Mouse (Mus musculus) hindbrain, embryonic 11.5 days (tissue): Measurements from ENCODE around the gene Gon4l. TPM values are rescaled to one million over a fixed set of nuclear protein-coding genes. Genes with fewer than 3 reads are reported as not detected.
"Not testable (repeated sequence)": the region's sequence is repeated elsewhere in the genome, so short reads cannot be mapped to it uniquely, and the experiment has no call there.

Source experiments
- ATAC-seq: fragments of 200-750 bp; cut with Nextera tagmentation; 2 replicates; pipeline ENCODE4 v1.8.0; 2017; ENCODE audit warnings: mild to moderate bottlenecking, moderate TSS enrichment, moderate library complexity; ENCODE audit not compliant: low FRiP score
- DNase-seq: peaks from one replicate; pipeline ENCODE4 v3.0.0-alpha.2; 2015; ENCODE audit warnings: low spot score
- H3K27ac ChIP-seq: fragments of 300-500 bp; sonication (generic); 2 replicates; pipeline ENCODE4 v1.5.1; 2014; ENCODE audit warnings: mild to moderate bottlenecking, low read depth, low read length
- H3K27me3 ChIP-seq: fragments of 300-500 bp; sonication (generic); 2 replicates; pipeline ENCODE4 v1.6.1; 2014; ENCODE audit warnings: mild to moderate bottlenecking, low read length, moderate library complexity, mixed read lengths; ENCODE audit not compliant: control insufficient read depth, insufficient read depth
- H3K36me3 ChIP-seq: fragments of 300-500 bp; sonication (generic); 2 replicates; pipeline ENCODE4 v1.6.1; 2014; ENCODE audit warnings: mild to moderate bottlenecking, low read length, moderate library complexity, mixed read lengths; ENCODE audit not compliant: control insufficient read depth, insufficient read depth
- H3K4me1 ChIP-seq: fragments of 300-500 bp; sonication (generic); replicated peaks from 2 replicates; pipeline ENCODE4 v1.6.1; 2014; ENCODE audit warnings: low read length, mixed read lengths; ENCODE audit not compliant: control insufficient read depth, insufficient read depth
- H3K4me2 ChIP-seq: fragments of 300-500 bp; sonication (generic); replicated peaks from 2 replicates; pipeline ENCODE4 v1.6.1; 2014; ENCODE audit warnings: mild to moderate bottlenecking, low read depth, low read length
- H3K4me3 ChIP-seq: fragments of 300-500 bp; sonication (generic); 2 replicates; pipeline ENCODE4 v1.5.1; 2014; ENCODE audit warnings: low read depth, low read length
- H3K9ac ChIP-seq: fragments of 300-500 bp; sonication (generic); 2 replicates; pipeline ENCODE4 v1.6.1; 2014; ENCODE audit warnings: low read depth, low read length
- H3K9me3 ChIP-seq: fragments of 300-500 bp; sonication (generic); 2 replicates; pipeline ENCODE4 v1.6.1; 2016; ENCODE audit warnings: low read length; ENCODE audit not compliant: control insufficient read depth
- WGBS: fragments of 180-500 bp; shearing (Covaris S2); extraction: QIAGEN DNeasy Blood & Tissue Kit; methylation state at CpG from one replicate; pipeline ENCODE4 v1.1.7; 2014; 5-methylcytosine and 5-hydroxymethylcytosine counted together
- polyA plus RNA-seq: library from polyadenylated mRNA; unstranded; fragments of >200 nt; fragmentation: Nextera tagmentation; extraction: Ambion mirVana; gene quantifications from 2 replicates; pipeline ENCODE4 v1.2.1, GENCODE M21; 2014

Gene Gon4l
- polyA plus RNA-seq, 1 experiment from 2014 or later = 15.3 TPM

GRCm38 (mm10) chr3:88831177-88832121 lies 3.6 kb upstream of the Gon4l start:
- H3K36me3 ChIP-seq, H3K9me3 ChIP-seq, H3K4me1 ChIP-seq, H3K27me3 ChIP-seq: not testable (repeated sequence)
- peak; percentile 76 for DNase-seq
- H3K4me2 ChIP-seq = peak overlapping the region; percentile 39
- peak overlapping the region; percentile 36 for H3K4me3 ChIP-seq
- peak overlapping the region; percentile 61 for H3K9ac ChIP-seq
- ATAC-seq = peak; percentile 87
- H3K27ac ChIP-seq = peak overlapping the region; percentile 86
- WGBS = 8% methylated on average over 20 of the region's 28 CpGs

GRCm38 (mm10) chr3:88832388-88832787 lies 2.6 kb upstream of the Gon4l start:
- WGBS = 2% methylated on average over 14 of the region's 14 CpGs
- peak overlapping the region; percentile 13; the same call in 1 of the 2 replicates for H3K4me3 ChIP-seq
- H3K27ac ChIP-seq = not testable (repeated sequence)

GRCm38 (mm10) chr3:88849172-88849571 lies 14.1 kb downstream of the Gon4l start:
- no peak for DNase-seq
- no peaks in the 10 kb centered on the region for H3K27me3 ChIP-seq
- peaks cover 6% of the 10 kb centered on the region; the same call in 1 of the 2 replicates for H3K36me3 ChIP-seq
- H3K9ac ChIP-seq = no peak overlapping the region
- no peaks in the 10 kb centered on the region for H3K4me1 ChIP-seq
- H3K4me3 ChIP-seq = no peak overlapping the region
- no peaks in the 10 kb centered on the region for H3K9me3 ChIP-seq
- no peak overlapping the region for H3K27ac ChIP-seq
- WGBS = 95% methylated on average over 4 of the region's 4 CpGs
- ATAC-seq = no peak
- H3K4me2 ChIP-seq = no peak overlapping the region

More at GRCm38 (mm10) chr3:88832388-88832787, 2.6 kb upstream of the Gon4l start:
- H3K27me3 ChIP-seq, H3K9ac ChIP-seq, H3K4me2 ChIP-seq, H3K36me3 ChIP-seq, H3K4me1 ChIP-seq, H3K9me3 ChIP-seq: not testable (repeated sequence)
- ATAC-seq (peak; percentile 73), DNase-seq (peak; percentile 77)

- ATAC-seq (no peak), DNase-seq (no peak)
- Histone ChIP-seq H3K27me3 (no peaks in the 10 kb centered on the region), H3K9ac (no peak overlapping the region), H3K4me1 (no peaks in the 10 kb centered on the region), H3K9me3 (no peaks in the 10 kb centered on the region), H3K4me2 (no peak overlapping the region), H3K4me3 (no peak overlapping the region), H3K36me3 (peaks cover 20% of the 10 kb centered on the region), H3K27ac (no peak overlapping the region)
- 85% methylated on average over 6 of the region's 6 CpGs for WGBS
These were observed 20.8 kb downstream of the Gon4l start for GRCm38 (mm10) chr3:88855837-88856236.

- peaks cover 10% of the 10 kb centered on the region for H3K36me3 ChIP-seq
These were observed 27.1 kb downstream of the Gon4l start for GRCm38 (mm10) chr3:88862129-88862528.

GRCm38 (mm10) chr3:88866735-88867134 lies 31.7 kb downstream of the Gon4l start:
- WGBS = no CpG with 5 or more reads among the region's 3 CpGs
- not testable (repeated sequence) for H3K4me2 ChIP-seq, H3K36me3 ChIP-seq, H3K27ac ChIP-seq, ATAC-seq, H3K9me3 ChIP-seq, H3K4me3 ChIP-seq, H3K27me3 ChIP-seq, DNase-seq, H3K9ac ChIP-seq, H3K4me1 ChIP-seq

More at GRCm38 (mm10) chr3:88862129-88862528, 27.1 kb downstream of the Gon4l start:
- H3K27me3 ChIP-seq = no peaks in the 10 kb centered on the region
- no peaks in the 10 kb centered on the region for H3K4me1 ChIP-seq
- no peak for ATAC-seq
- no peak overlapping the region for H3K4me3 ChIP-seq
- H3K9me3 ChIP-seq = no peaks in the 10 kb centered on the region
- H3K4me2 ChIP-seq = no peak overlapping the region
- WGBS = 93% methylated on average over 3 of the region's 3 CpGs
- H3K9ac ChIP-seq = no peak overlapping the region
- DNase-seq = no peak
- no peak overlapping the region for H3K27ac ChIP-seq

- not testable (repeated sequence) for H3K4me3 ChIP-seq, DNase-seq, H3K27ac ChIP-seq, H3K9me3 ChIP-seq, H3K4me1 ChIP-seq, H3K9ac ChIP-seq, H3K4me2 ChIP-seq, ATAC-seq, H3K36me3 ChIP-seq, H3K27me3 ChIP-seq
- no CpG with 5 or more reads among the region's 8 CpGs for WGBS
These were observed 32.1 kb downstream of the Gon4l start for GRCm38 (mm10) chr3:88867177-88867576.

- H3K9ac ChIP-seq, H3K4me1 ChIP-seq, H3K36me3 ChIP-seq, ATAC-seq, H3K27me3 ChIP-seq, H3K9me3 ChIP-seq, H3K4me2 ChIP-seq, DNase-seq, H3K27ac ChIP-seq, H3K4me3 ChIP-seq: not testable (repeated sequence)
- no CpG with 5 or more reads among the region's 4 CpGs for WGBS
These were observed 33.4 kb downstream of the Gon4l start for GRCm38 (mm10) chr3:88868449-88868848.

- not testable (repeated sequence) for H3K27me3 ChIP-seq, H3K36me3 ChIP-seq, H3K4me3 ChIP-seq, DNase-seq, H3K4me2 ChIP-seq, ATAC-seq, H3K4me1 ChIP-seq, H3K9ac ChIP-seq, H3K27ac ChIP-seq, H3K9me3 ChIP-seq
- WGBS = 99% methylated on average over 4 of the region's 4 CpGs
These were observed 47.5 kb downstream of the Gon4l start for GRCm38 (mm10) chr3:88882536-88882935.
